Mouse (Mus musculus) CD4-positive, CD25-positive, alpha-beta regulatory T cell, adult 4 months (primary cell): ENCODE results near the gene Vps39. TPM values are rescaled to one million over a fixed set of nuclear protein-coding genes. Genes with fewer than 3 reads are reported as not detected.

Source experiments
- ATAC-seq: one replicate; pipeline ENCODE4 v1.8.0; 2017
- polyA plus RNA-seq, 2 experiments: library from polyadenylated mRNA; unstranded; fragments of 100-300 nt; shearing (Covaris generic); gene quantifications; one replicate each; pipeline ENCODE4 v1.2.1; 2017

Vps39 gene
- polyA plus RNA-seq, 2 experiments from 2014 or later: 32.2 to 36.4 TPM

- no peak for ATAC-seq
Measured at GRCm38 (mm10) chr2:120291471-120292078, 61.4 kb downstream of the Vps39 start.

- ATAC-seq: no peak
Measured at GRCm38 (mm10) chr2:120288995-120289394, 63.9 kb downstream of the Vps39 start, which contains the start of gene Pla2g4d. Gene Pla2g4d (minus strand): TSS chr2:120289197.

- no peak for ATAC-seq
Measured at GRCm38 (mm10) chr2:120288401-120288800, 64.5 kb downstream of the Vps39 start.

GRCm38 (mm10) chr2:120285639-120286038 is 67.3 kb downstream of the Vps39 start:
- no peak for ATAC-seq

- no peak for ATAC-seq
Measured at GRCm38 (mm10) chr2:120284705-120285104, 68.2 kb downstream of the Vps39 start.

- no peak for ATAC-seq
Measured at GRCm38 (mm10) chr2:120284094-120284493, 68.8 kb downstream of the Vps39 start.

- ATAC-seq: no peak
Measured at GRCm38 (mm10) chr2:120283550-120283949, 69.4 kb downstream of the Vps39 start.

- no peak for ATAC-seq
Measured at GRCm38 (mm10) chr2:120281221-120281620, 71.7 kb downstream of the Vps39 start.

- no peak for ATAC-seq
Measured at GRCm38 (mm10) chr2:120279961-120280360, 73.0 kb downstream of the Vps39 start.

GRCm38 (mm10) chr2:120276951-120277350 is 76.0 kb downstream of the Vps39 start:
- ATAC-seq: no peak

GRCm38 (mm10) chr2:120268635-120269034 is 84.3 kb downstream of the Vps39 start:
- ATAC-seq: no peak

Other genes with a start within 250 kb of the Vps39 start
- 1 to 10 TPM; 6.6 to 8.5 TPM for gene Ehd4, start 198.5 kb downstream of the Vps39 start, polyA plus RNA-seq
- gene Pla2g4e, start 107.8 kb downstream of the Vps39 start, polyA plus RNA-seq: not detected
- gene Pla2g4d, start 63.9 kb downstream of the Vps39 start, polyA plus RNA-seq: not detected
- gene Pla2g4f, start 39.0 kb downstream of the Vps39 start, polyA plus RNA-seq: 1 to 10 TPM; 2.3 to 3.3 TPM
- gene Ganc, start 50.8 kb upstream of the Vps39 start, polyA plus RNA-seq: 10 to 100 TPM; 21.0 to 25.8 TPM
- 10 to 100 TPM; 14.4 to 25.7 TPM for gene Tmem87a, start 51.0 kb upstream of the Vps39 start, polyA plus RNA-seq
- gene Capn3, start 102.9 kb upstream of the Vps39 start, polyA plus RNA-seq: 10 to 100 TPM; 59.3 to 94.3 TPM
- 10 to 100 TPM; 20.9 to 26.0 TPM for gene Zfp106, start 210.7 kb upstream of the Vps39 start, polyA plus RNA-seq
- gene Snap23, start 214.5 kb upstream of the Vps39 start, polyA plus RNA-seq: 10 to 100 TPM; 51.9 to 61.8 TPM